Mouse (Mus musculus): ENCODE results near the gene Slc16a7.
A peak's percentile ranks its signal among the peaks of the same experiment; 100 is the strongest.

The Slc16a7 gene

DNA sequence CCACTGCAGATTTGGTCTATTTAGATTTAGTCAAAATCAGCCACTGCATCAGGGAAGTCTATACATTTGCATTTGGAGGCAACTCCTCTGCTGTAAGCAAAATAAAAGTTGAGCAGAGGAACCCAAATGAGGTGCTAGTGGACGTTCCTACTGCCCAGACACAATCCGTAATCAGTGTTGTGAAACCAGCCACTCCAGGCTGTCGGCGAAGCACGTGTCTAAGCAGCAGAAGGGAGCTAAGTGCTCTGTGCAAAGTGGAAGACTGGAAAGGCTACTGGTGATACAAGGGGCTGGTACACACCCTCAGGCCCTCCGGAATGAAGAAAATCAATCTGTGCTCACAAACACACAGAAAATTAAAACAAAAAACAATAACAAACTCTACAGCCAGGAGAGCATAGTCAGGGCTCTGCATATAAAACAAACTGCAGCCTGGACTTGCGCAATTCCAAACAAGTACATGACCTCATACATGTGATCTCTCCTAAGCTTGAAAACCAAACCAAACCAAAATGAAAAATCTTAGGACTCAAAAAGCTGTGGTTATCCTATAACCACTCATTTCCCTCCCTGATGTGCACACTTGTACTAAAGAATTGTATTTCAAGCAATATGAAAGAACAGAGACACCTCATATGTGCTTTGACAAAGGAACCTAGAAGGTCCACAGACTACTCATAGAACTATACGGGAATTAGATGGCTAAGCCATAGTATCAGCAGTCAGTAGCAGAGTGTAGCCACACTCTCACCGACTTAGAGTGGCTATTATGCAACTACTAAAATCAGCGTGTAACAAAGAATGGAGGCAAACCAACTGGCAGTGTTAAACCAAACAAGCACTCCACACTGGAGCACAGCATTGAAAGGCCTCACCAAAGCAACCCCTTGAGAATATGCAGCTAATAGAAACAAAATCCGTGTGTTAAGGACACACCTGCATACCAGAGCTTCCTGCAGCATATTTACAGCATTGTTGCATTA is 67.5 kb downstream of the Slc16a7 start:
- no peak for DNase-seq

DNA sequence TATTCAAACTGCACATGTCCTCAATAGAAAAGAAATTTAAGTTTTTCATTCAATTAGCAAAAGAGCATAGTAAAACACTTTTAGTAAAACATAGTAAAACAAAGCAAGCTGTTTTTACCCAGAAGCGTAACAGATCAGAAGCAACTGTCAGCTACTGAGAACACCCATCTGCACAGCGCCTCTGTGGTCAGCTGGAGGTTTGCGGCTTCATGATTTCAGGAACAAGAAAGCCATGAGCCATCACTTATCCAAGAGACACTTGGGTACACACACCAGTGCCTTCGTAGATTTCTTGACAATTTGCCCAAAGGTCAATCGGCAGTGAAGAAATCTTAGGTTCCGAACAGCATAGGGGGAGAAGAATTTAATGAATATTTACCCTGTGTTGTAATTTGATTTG is 71.9 kb downstream of the Slc16a7 start:
- peak; percentile 19 to 23 for DNase-seq

DNA sequence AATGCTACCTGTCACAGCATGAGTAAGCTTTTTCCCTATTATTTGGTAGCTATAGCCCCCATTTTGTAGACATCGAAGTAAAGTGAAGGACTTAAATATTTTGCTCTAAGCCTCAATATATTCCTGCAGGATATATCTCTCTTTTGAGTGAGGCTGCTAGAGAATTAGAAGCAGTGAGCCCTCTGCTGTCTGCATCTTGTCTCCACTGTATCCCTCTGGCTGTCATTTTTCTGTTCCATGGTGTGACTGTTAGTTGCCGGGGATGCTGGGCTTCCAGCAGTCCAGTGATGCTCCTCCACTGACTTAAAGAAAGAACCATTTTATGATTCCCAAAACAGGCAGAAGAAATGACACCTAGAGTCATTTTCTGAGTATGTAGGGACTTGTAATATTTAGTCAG is 78.4 kb downstream of the Slc16a7 start:
- no peak for DNase-seq

DNA sequence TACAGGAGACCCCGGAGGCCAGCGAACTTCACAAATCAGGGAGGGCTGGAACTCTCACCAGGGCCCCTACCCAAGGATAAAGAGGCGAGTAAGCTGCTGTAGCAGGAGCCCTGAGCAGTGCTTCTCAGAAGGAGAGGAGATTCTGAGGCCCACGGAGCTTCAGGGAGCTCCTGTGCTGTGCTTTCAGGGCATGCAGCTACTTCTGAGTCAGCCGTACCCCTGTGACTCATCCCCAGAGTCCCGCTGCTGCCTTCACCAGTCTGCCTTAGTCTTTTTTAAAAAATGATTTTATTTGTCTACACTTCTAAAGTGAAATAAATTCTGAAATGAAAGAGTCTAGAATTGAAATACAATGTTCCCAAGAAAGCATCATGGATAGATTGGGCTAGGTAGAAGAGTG is 91.2 kb downstream of the Slc16a7 start:
- no peak for DNase-seq

DNA sequence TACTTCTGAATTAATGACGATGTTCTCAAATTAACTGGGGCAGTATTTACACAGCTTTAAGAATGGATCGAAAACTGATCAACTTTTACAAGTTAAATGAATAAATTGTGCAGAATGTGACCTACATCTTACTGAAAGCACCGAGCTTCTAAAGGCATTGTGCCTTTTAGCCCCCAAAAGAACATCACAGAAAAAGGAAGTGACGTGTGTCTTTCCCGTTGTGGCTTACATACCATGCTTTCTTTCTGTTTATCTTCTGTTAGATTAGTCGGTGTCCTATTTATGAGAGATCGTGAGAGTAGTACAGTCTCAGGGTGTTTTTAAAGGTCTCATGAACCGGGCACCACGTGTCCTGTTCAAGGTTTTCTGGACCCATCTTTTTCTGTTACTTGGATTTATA is 98.9 kb downstream of the Slc16a7 start:
- no peak for DNase-seq

DNA sequence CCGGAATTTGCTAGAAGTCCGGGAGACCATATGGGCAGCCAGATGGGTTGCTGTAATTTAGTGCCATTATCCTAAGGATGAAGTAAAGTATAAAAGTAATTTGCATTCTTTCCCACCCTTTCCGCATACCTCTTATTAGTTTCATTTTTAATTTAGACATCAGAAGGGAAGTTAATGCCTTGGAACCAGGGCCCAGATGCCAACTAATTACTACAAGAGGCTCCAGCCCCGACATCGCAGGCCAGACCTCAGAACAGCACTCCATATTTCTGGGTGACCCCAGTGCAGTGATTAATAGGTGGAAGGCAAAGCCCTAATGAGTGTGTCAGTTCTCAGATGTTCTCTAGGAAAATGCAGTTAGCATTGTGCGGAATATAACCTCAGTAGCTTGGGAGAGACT is 100.7 kb downstream of the Slc16a7 start:
- no peak for DNase-seq

DNA sequence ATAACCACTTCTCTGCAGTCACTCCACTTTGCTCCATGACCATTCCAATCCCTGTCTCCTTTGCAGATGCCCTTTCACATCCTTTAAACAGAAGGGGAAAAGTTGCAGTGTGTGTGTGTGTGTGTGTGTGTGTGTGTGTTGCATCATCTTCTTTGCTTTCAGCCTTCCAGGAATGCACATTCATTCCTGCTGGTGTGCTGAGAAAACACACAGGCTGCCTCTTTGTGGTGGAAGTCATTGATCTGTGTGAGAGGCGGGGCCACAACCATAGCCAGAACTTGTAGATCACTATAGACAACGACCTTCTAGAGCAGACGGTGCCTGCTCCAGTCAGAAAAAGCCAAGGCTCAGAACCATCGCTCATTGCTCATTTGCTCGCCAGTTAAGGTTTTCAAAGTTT is 103.9 kb downstream of the Slc16a7 start:
- no peak for DNase-seq

DNA sequence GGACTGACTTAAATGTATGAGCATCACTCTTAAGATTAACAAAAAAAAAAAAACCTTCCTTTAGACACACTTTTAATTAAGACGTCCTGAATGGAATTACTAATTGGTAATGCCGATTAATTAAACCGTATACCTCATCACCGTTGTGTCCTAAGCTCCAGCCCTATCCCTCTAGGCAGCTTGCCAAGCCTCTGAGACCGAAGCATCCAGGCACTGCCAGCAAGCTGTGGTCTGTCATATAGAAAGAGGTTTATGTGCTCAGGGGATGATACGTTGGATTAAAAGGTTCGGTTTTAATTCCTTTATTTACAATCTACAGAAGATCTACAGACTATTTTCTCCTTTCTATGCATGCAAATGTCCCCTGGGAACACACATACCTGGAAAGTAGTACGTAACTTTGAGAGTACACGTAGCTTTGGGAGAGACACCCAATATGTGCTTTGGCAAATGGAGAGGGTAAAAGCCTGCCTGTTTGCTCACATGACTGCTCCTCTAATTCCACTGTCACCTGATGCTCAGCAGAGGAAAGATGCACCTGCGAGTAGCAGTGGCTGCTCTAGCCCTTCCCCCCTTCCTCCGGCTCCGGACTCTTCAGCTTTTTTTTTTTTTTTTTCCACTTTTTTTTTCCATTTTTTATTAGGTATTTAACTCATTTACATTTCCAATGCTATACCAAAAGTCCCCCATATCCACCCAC is 114.0 kb downstream of the Slc16a7 start:
- DNase-seq: no peak

DNA sequence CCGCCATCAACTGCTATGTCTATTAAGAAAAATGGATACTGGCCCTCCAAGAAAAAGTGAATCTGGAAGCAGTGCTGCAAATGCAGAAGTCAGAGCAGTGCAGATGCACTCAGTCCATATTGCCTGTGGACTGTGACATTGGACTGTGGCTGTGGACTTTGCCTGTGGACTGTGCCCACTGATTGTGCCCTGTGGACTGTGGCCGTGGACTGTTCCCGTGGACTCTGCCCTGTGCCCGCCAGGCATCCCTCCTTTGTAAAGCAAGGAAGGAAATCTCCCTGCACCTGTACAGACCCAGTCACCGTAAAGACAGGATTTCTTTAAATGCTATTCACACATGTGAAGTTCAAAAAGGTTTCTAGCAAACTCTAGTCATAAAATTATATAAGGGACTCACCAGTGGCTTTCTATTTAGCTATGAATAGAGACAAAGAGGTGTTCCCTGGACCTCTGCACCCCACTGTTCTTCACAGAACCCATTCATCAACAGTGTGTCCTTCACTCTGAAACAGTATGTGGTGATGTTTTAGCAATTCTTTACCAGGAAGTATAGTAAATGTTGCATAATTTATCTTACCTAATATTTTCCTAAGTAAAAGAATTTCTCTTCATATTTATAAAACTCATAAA is 114.6 kb downstream of the Slc16a7 start:
- no peak for DNase-seq

DNA sequence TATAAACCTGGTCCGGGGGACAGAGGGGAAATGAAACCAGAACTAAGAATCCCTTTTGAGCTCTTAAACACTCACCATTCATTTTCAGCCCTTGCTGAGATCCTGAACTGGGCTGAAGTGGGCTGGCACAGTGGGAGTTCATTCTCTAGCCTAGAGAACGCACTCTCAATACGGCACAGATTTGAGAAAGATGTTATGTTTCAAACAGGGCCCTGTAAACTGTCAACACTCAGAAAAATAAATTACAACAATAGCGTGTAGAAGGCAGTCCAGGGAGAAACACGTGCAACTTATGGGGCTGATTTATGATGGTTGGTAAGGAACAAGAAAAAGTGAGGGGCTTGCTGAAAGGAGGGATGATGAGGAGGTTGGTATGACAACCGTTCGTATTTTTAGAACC is 115.5 kb downstream of the Slc16a7 start:
- no peak for DNase-seq

DNA sequence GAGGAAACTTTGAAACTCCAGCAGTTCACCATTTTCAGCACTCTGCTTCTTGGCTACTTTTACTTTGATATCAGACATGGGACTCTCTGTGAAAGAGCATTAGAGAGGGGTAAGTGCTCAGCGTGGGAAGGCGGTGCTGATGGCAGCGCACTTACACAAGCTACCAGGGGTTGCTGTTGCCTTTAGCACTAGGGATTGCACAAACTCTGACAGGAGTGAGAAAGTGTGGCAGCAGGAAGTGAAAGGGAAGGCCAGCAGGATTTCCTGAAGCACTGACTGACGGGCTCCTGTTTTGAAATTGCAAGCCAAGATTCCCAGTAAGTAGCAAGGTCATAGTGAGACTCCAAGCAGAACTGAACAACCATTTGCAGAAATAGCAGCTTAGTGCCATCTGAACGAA is 117.8 kb downstream of the Slc16a7 start:
- DNase-seq: no peak

DNA sequence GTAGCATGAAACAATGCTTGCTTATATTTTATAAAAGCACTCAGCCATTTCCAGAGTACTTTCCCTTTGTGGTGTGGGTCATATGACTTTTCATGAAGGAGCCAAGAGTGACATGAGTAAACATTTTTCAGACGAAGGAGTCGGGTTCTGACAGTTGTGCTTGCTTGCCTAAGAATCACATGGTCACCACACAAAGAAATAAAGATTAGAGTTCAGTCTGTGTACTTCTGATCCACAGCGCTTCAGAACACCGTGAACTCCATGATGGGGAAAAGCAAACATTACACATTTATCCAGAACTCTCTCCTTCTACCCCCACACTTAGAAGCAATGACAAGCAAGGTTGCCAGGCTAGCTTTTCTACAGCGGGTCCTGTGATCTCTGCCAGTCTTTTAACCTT is 119.0 kb downstream of the Slc16a7 start:
- no peak for DNase-seq

DNA sequence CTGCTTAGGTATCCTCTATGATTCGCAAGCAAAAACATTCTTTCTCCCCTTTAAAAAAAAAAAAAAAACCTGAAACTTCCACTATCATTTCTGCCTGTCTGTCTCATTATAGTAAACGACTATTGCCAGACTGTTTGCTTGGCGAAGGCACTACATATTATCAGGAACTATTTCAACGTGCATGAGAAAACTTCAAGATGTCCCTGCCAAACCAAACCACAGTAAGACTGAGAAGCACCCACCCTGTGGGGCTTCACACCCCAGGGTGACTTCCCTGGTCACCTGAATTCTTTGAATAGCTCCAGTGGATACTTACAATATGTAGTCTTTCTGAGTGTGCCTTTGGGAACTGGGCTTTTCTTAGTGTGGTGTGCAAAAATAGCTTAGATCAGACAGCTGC is 122.9 kb downstream of the Slc16a7 start:
- DNase-seq: no peak

DNA sequence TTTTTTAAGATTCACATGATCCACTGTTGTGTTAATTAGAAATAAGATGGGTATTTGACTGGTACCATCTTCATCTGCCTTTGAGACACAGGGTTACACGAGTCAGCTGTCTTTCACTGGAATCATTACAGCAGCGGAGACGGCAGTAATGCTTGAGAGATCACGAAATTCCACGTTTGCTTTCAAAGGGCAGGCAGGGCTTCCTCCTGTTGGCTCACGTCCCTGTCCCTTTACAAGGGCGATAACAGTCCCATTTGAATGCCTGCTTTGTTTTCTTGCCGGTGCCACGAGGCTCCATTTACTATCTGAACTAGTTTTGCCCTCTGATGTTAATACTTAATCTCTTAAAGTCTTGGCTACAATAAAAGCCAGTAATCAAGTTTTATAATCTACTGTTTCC is 123.4 kb downstream of the Slc16a7 start:
- no peak for DNase-seq

DNA sequence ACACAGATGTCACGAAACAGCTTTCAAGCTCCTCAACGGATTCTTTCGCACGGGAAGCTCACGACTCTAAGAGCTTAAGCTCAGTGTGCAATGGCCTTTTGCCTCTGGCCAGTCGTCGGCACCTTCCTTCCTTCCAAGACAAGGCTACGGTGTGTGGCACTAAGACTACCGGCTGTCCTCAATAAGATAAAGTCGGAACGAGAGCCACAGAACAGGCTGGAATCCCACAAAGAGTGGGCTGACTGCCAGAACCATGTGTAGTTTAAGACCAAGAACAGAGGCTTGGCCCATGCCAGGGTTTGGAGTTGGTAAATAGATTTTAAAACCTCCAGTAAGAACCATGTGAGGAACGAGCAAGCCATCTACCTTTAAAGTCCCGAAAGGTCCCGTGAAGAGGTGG is 123.8 kb downstream of the Slc16a7 start:
- no peak for DNase-seq

DNA sequence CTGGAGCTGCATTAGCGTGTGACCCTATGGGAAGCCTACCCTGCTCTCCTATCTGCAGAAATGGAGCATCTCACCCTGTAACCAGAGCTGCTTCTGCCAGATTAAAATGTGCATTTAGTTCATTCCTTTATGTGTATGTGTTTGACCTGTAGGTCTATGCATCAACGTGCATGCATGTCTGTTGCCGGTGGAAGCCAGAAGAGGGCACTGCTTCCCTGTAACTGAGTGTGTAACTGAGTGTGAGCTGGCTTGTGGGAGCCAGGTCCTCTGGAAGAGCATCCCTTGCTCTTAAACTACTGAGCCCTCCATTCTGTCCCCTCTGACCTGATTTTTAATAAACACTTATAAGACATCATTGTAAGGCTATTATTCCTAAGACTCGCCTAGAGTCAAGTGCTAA is 124.3 kb downstream of the Slc16a7 start:
- peak; percentile 50 to 55 for DNase-seq

DNA sequence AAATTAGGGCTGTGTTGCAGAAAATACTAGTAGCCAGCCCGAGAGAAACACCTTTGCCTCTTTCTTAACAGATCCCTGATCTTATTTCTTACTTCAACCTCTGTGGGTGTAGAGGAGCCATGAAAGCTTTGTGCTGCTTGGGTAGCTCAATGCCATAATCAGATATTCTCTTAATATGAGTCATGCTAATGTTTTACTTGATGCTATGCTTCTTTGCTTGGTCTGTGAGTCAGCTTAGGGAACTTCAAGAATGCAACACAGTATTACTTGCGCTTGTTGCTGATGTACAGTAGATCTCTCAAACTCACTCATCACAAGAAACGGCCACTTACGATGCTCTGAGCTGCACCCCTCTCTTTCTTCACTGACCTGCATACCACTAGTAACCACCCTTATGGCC is 133.4 kb downstream of the Slc16a7 start:
- DNase-seq: no peak

DNA sequence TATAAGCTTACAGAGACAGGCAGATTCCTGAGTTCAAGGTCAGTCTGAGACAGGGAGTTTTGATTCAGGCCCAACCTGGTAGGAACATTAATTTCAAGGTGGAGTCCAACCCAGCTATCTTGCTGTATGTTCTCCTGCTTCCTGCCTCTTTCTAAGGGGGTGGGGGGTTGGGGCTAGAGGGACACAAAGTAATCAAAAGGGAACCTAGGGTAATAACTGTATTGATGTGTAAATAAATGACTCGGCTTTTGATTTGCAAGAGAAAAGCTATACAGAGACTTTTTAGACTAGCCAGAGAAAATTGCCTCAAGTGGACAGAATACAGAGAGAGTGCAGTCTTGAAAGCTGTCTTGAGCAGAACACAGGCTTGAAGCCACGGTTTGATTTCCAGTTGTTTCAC is 174.7 kb downstream of the Slc16a7 start:
- DNase-seq: no peak

DNA sequence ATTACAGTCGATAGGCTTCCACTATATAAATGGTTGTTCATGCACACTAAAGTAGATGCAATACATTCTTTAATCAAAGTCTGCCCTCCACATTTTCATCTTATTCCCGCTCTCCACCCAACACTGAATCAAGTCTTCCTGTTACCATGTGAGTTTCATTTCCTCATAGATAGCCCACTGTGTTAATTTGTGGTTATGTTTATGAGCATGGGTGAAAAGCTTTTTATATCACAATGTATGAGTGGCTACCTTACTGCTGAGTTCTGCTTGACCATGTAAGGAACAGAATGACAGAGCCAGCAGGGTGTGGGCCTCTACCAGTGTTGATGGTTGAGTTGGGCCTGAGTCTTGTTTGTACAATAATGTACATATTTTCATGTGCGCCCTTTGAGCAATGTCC is 175.5 kb downstream of the Slc16a7 start:
- DNase-seq: peak; percentile 2 to 4

DNA sequence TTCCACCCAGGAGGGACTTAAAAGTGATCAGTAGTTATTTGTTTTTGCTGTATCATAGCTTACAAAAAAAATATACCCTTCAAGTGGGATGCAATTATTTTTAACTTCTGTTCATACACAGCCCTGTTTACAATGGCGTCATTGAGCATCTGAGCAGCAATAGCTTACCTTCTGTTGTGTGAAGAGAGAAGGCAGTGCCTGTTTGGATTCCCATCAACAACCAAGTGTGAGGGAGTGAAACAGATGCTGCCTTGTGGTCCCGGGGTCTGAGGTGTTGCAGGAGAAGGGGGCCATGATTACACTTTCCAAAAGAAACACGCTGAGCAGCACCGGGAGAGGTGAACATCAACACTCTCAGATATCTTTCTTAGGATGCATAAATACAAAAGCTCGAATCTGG is 201.7 kb downstream of the Slc16a7 start:
- DNase-seq: no peak

DNA sequence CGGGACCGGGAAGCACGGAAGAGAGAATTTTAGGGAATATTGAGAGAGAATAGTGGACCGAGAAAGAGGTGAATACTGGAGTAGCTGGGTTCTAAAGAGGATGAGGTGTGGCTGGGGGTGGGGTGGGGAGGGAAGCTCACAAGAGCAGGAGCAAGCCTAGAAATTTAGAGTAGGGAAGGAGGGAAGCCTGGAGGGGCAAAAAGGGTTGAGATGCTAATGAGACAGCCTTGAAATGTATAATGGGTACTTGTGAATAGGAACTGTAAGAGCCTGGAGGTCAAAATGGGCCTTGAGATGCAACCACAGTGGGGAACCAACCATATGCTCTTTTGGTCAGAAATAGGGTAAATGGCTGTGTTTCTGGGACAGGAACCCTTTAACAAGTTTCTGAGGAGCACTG is 203.9 kb downstream of the Slc16a7 start:
- DNase-seq: no peak

DNA sequence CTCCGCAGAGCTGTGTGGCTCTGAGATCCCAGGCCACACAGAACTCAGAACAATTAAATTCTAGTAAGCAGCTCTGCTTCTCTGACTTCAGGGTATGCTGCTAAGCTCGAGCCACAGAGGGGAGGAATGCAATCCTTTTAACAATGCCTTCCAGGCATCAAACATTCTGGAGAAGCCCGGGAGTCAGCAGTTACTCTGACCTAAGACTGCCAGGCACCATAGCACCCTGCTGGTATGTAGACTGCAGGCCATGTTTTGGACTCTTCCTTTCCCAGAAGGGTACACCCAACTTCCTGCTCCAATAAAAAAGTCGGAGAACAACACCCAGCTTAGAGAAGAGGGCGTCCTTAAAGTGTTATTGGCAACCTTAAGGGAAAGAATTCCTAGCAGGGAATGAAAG is 205.1 kb downstream of the Slc16a7 start:
- DNase-seq: no peak

DNA sequence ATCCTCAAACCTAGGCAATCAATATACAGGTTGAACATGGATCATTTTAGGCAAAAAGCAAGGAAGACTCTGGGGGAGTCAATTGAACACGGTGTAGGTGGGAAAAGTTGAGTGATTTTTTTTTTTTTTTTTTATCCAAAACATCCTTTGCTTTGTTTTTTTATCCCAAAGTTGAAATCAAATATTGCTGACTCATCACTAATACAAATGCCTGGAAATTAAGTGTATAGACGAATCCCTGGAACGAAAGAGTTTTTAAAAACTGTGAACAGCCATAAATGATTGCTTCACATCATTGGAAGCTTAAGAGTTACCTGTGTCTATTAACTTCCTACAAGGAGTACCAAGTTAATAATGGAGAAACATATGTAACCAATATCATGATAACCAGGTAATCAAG is 206.7 kb downstream of the Slc16a7 start:
- DNase-seq: no peak

DNA sequence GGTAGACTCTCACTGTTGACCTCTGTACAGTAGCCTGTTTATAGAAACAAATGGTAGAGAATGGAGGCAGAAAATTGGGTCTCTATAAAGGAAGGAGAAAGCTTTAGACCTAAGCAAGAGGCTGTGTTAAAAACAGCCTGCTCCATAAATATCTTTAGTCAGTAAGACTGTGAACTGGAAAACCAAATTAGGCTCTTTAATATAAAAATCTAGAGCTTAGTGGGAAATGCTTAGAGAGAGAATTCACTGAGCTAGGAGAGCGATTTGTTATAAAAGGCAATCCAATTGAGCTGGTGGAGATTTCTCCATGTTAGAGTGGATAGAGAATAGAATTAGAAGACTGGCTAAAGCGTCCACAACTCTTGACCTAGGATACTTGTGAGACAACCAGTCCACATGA is 211.5 kb downstream of the Slc16a7 start:
- DNase-seq: no peak
